Mouse (Mus musculus) midbrain, embryonic 10.5 days (tissue): ENCODE results near the gene Rnf144b. TPM values are rescaled to one million over a fixed set of nuclear protein-coding genes. Genes with fewer than 3 reads are reported as not detected.

Source experiments
- DNase-seq: peaks from one replicate; pipeline ENCODE4 v3.0.0-alpha.2; 2017; ENCODE audit warnings: low spot score
- H3K27ac ChIP-seq: fragments of 300-500 bp; sonication (generic); replicated peaks from 2 replicates; pipeline ENCODE4 v1.5.1; 2016; ENCODE audit warnings: mild to moderate bottlenecking
- H3K27me3 ChIP-seq: fragments of 300-500 bp; sonication (generic); 2 replicates; pipeline ENCODE4 v1.6.1; 2016; ENCODE audit warnings: low read depth, mild to moderate bottlenecking; ENCODE audit not compliant: poor library complexity, severe bottlenecking
- H3K36me3 ChIP-seq: fragments of 300-500 bp; sonication (generic); 2 replicates; pipeline ENCODE4 v1.6.1; 2016; ENCODE audit warnings: mild to moderate bottlenecking, moderate library complexity
- H3K4me1 ChIP-seq: fragments of 300-500 bp; sonication (generic); 2 replicates; pipeline ENCODE4 v1.6.1; 2016
- H3K4me3 ChIP-seq: fragments of 300-500 bp; sonication (generic); 2 replicates; pipeline ENCODE4 v1.5.1; 2016; ENCODE audit warnings: mild to moderate bottlenecking, moderate library complexity
- H3K9me3 ChIP-seq: fragments of 300-500 bp; sonication (generic); replicated peaks from 2 replicates; pipeline ENCODE4 v1.6.1; 2016; ENCODE audit warnings: mild to moderate bottlenecking
- WGBS: fragments of 180-500 bp; shearing (Covaris S2); methylation state at CpG from one replicate; pipeline ENCODE4 v1.1.7; 2016; 5-methylcytosine and 5-hydroxymethylcytosine counted together
- polyA plus RNA-seq: library from polyadenylated mRNA; unstranded; fragments of >200 nt; fragmentation: Nextera tagmentation; extraction: Ambion mirVana; gene quantifications from 2 replicates; pipeline ENCODE4 v1.2.1, GENCODE M21; 2016

Rnf144b gene
- 0.59 and 0.75 TPM in 2 replicates for polyA plus RNA-seq

GRCm38 (mm10) chr13:47122537-47123430, at the start of gene Rnf144b:
Gene Rnf144b (plus strand): TSS chr13:47122656.
- peaks cover 55% of the 10 kb centered on the region for H3K27me3 ChIP-seq
- peak; percentile 59 for DNase-seq
- no peaks in the 10 kb centered on the region for H3K9me3 ChIP-seq
- H3K36me3 ChIP-seq: no peaks in the 10 kb centered on the region
- 2% methylated on average over 55 of the region's 55 CpGs for WGBS
- H3K27ac ChIP-seq: peak within 1 kb of the TSS; percentile 38; the same call in 1 of the 2 replicates
- peak within 1 kb of the TSS; percentile 68 for H3K4me3 ChIP-seq
- H3K4me1 ChIP-seq: peaks cover 26% of the 10 kb centered on the region

GRCm38 (mm10) chr13:47076156-47076555, 46.3 kb upstream of the Rnf144b start:
- H3K4me1 ChIP-seq: no peaks in the 10 kb centered on the region
- 83% methylated on average over 5 of the region's 5 CpGs for WGBS
- DNase-seq: no peak
- H3K36me3 ChIP-seq: peaks cover 78% of the 10 kb centered on the region
- no peaks in the 10 kb centered on the region; the same call in 1 of the 2 replicates for H3K9me3 ChIP-seq
- no peak overlapping the region for H3K27ac ChIP-seq
- no peak overlapping the region for H3K4me3 ChIP-seq
- no peaks in the 10 kb centered on the region for H3K27me3 ChIP-seq

- no peak for DNase-seq
These were observed 45.1 kb upstream of the Rnf144b start for GRCm38 (mm10) chr13:47077367-47077766.

GRCm38 (mm10) chr13:47078799-47079198, 43.7 kb upstream of the Rnf144b start:
- H3K4me1 ChIP-seq: no peaks in the 10 kb centered on the region
- H3K27me3 ChIP-seq: no peaks in the 10 kb centered on the region
- H3K4me3 ChIP-seq: no peak overlapping the region
- no peak overlapping the region for H3K27ac ChIP-seq
- no peaks in the 10 kb centered on the region; the same call in 1 of the 2 replicates for H3K9me3 ChIP-seq
- DNase-seq: no peak
- peaks cover 81% of the 10 kb centered on the region for H3K36me3 ChIP-seq
- 69% methylated on average over 5 of the region's 5 CpGs for WGBS

More at GRCm38 (mm10) chr13:47077367-47077766, 45.1 kb upstream of the Rnf144b start:
- Histone ChIP-seq H3K36me3 (peaks cover 81% of the 10 kb centered on the region), H3K27ac (no peak overlapping the region), H3K9me3 (no peaks in the 10 kb centered on the region; the same call in 1 of the 2 replicates), H3K27me3 (no peaks in the 10 kb centered on the region), H3K4me1 (no peaks in the 10 kb centered on the region), H3K4me3 (no peak overlapping the region)

- Histone ChIP-seq H3K4me1 (no peaks in the 10 kb centered on the region), H3K27ac (no peak overlapping the region), H3K9me3 (no peaks in the 10 kb centered on the region; the same call in 1 of the 2 replicates), H3K27me3 (no peaks in the 10 kb centered on the region), H3K4me3 (no peak overlapping the region), H3K36me3 (peaks cover 95% of the 10 kb centered on the region)
- DNase-seq: no peak
- WGBS: 89% methylated on average over 4 of the region's 4 CpGs
These were observed 41.5 kb upstream of the Rnf144b start for GRCm38 (mm10) chr13:47080905-47081505.

- 97% methylated on average over 1 of the region's 1 CpGs for WGBS
- Histone ChIP-seq H3K4me3 (no peak overlapping the region), H3K36me3 (peaks cover 98% of the 10 kb centered on the region), H3K4me1 (no peaks in the 10 kb centered on the region), H3K27ac (no peak overlapping the region), H3K9me3 (no peaks in the 10 kb centered on the region), H3K27me3 (no peaks in the 10 kb centered on the region)
- no peak for DNase-seq
These were observed 34.0 kb upstream of the Rnf144b start for GRCm38 (mm10) chr13:47088433-47088832.

GRCm38 (mm10) chr13:47089271-47089670, 33.2 kb upstream of the Rnf144b start:
- Histone ChIP-seq H3K27ac (no peak overlapping the region), H3K36me3 (peaks cover 98% of the 10 kb centered on the region), H3K9me3 (no peaks in the 10 kb centered on the region), H3K27me3 (no peaks in the 10 kb centered on the region), H3K4me3 (no peak overlapping the region), H3K4me1 (no peaks in the 10 kb centered on the region)
- DNase-seq: no peak
- WGBS: 88% methylated on average over 2 of the region's 2 CpGs

GRCm38 (mm10) chr13:47093791-47094190, 28.7 kb upstream of the Rnf144b start:
- 94% methylated on average over 2 of the region's 2 CpGs for WGBS
- Histone ChIP-seq H3K36me3 (peaks cover 100% of the 10 kb centered on the region), H3K9me3 (no peaks in the 10 kb centered on the region), H3K27ac (no peak overlapping the region), H3K27me3 (no peaks in the 10 kb centered on the region), H3K4me3 (no peak overlapping the region), H3K4me1 (no peaks in the 10 kb centered on the region)
- no peak for DNase-seq

GRCm38 (mm10) chr13:47096591-47096990, 25.9 kb upstream of the Rnf144b start:
- no peaks in the 10 kb centered on the region for H3K27me3 ChIP-seq
- DNase-seq: no peak
- peaks cover 100% of the 10 kb centered on the region for H3K36me3 ChIP-seq
- H3K4me3 ChIP-seq: no peak overlapping the region
- no peaks in the 10 kb centered on the region for H3K9me3 ChIP-seq
- WGBS: 92% methylated on average over 2 of the region's 2 CpGs
- no peaks in the 10 kb centered on the region for H3K4me1 ChIP-seq
- no peak overlapping the region for H3K27ac ChIP-seq

GRCm38 (mm10) chr13:47099265-47099664, 23.2 kb upstream of the Rnf144b start:
- Histone ChIP-seq H3K9me3 (no peaks in the 10 kb centered on the region), H3K4me3 (no peak overlapping the region), H3K27me3 (no peaks in the 10 kb centered on the region), H3K36me3 (peaks cover 98% of the 10 kb centered on the region), H3K27ac (no peak overlapping the region), H3K4me1 (peaks cover 16% of the 10 kb centered on the region)
- DNase-seq: no peak
- WGBS: 93% methylated on average over 7 of the region's 7 CpGs

GRCm38 (mm10) chr13:47100587-47100986, 21.9 kb upstream of the Rnf144b start:
- H3K4me3 ChIP-seq: no peak overlapping the region
- H3K27ac ChIP-seq: no peak overlapping the region
- 96% methylated on average over 2 of the region's 2 CpGs for WGBS
- DNase-seq: no peak
- peaks cover 19% of the 10 kb centered on the region for H3K4me1 ChIP-seq
- peaks cover 85% of the 10 kb centered on the region for H3K36me3 ChIP-seq
- no peaks in the 10 kb centered on the region for H3K27me3 ChIP-seq
- no peaks in the 10 kb centered on the region for H3K9me3 ChIP-seq

- Histone ChIP-seq H3K4me3 (peak overlapping the region; percentile 99), H3K27me3 (0 out of 2 replicates have a peak, but pooled peaks cover 3% of the 10 kb centered on the region), H3K4me1 (peaks cover 32% of the 10 kb centered on the region), H3K36me3 (peaks cover 49% of the 10 kb centered on the region), H3K27ac (peak overlapping the region; percentile 100), H3K9me3 (no peaks in the 10 kb centered on the region)
- DNase-seq: no peak
- WGBS: 23% methylated on average over 2 of the region's 2 CpGs
These were observed 18.3 kb upstream of the Rnf144b start for GRCm38 (mm10) chr13:47104146-47104545.
